Mouse (Mus musculus): ENCODE data around the gene Bcas1. TPM values are rescaled to one million over a fixed set of nuclear protein-coding genes. Genes with fewer than 3 reads are reported as not detected.

Gene Bcas1
- polyA plus RNA-seq, 1 experiment from 2014 or later, result 1.5 TPM

- no peak for ATAC-seq (ENCODE audit: insufficient number of reproducible peaks, insufficient read depth, low FRiP score, low read depth)
- H3K9ac ChIP-seq (replicated peaks; ENCODE audit: low read depth, low read length), result no peak overlapping the region
- H3K4me2 ChIP-seq (replicated peaks; ENCODE audit: low read depth, low read length), result peak overlapping the region; percentile 33
Observed at GRCm38 (mm10) chr2:170410677-170411489, 16.8 kb downstream of the Bcas1 start.

GRCm38 (mm10) chr2:170406438-170406837 lies 21.2 kb downstream of the Bcas1 start:
- 78% methylated on average over 14 of the region's 14 CpGs for WGBS
- peaks cover 8% of the 10 kb centered on the region; the same call in 1 of the 2 replicates for H3K4me1 ChIP-seq (ENCODE audit: control insufficient read depth, insufficient read depth, low read length)
- no peaks in the 10 kb centered on the region for H3K9me3 ChIP-seq (ENCODE audit: control insufficient read depth, low read depth, low read length)
- no peak overlapping the region for H3K9ac ChIP-seq (replicated peaks; ENCODE audit: low read depth, low read length)
- ATAC-seq (ENCODE audit: insufficient number of reproducible peaks, insufficient read depth, low FRiP score, low read depth), result no peak
- H3K4me2 ChIP-seq (replicated peaks; ENCODE audit: low read depth, low read length), result no peak overlapping the region
- no peaks in the 10 kb centered on the region for H3K27me3 ChIP-seq (ENCODE audit: control insufficient read depth, insufficient read depth, low read length)
- H3K4me3 ChIP-seq (ENCODE audit: low read depth, low read length), result no peak overlapping the region
- no peaks in the 10 kb centered on the region for H3K36me3 ChIP-seq (ENCODE audit: control insufficient read depth, insufficient read depth, low read length)
- no peak overlapping the region for H3K27ac ChIP-seq (ENCODE audit: low read length)

More at GRCm38 (mm10) chr2:170410677-170411489, 16.8 kb downstream of the Bcas1 start:
- Histone ChIP-seq H3K36me3 (ENCODE audit: control insufficient read depth, insufficient read depth, low read length) (no peaks in the 10 kb centered on the region), H3K4me3 (ENCODE audit: low read depth, low read length) (0 out of 2 replicates have a peak overlapping the region, but pooled peaks have one; percentile 9), H3K27ac (ENCODE audit: low read length) (no peak overlapping the region), H3K9me3 (ENCODE audit: control insufficient read depth, low read depth, low read length) (no peaks in the 10 kb centered on the region), H3K27me3 (ENCODE audit: control insufficient read depth, insufficient read depth, low read length) (0 out of 2 replicates have a peak, but pooled peaks cover 7% of the 10 kb centered on the region), H3K4me1 (ENCODE audit: control insufficient read depth, insufficient read depth, low read length) (no peaks in the 10 kb centered on the region; the same call in 1 of the 2 replicates)
- 20% methylated on average over 23 of the region's 23 CpGs for WGBS

- no peak overlapping the region for H3K9ac ChIP-seq (replicated peaks; ENCODE audit: low read depth, low read length)
- no peaks in the 10 kb centered on the region for H3K27me3 ChIP-seq (ENCODE audit: control insufficient read depth, insufficient read depth, low read length)
- no peak overlapping the region for H3K27ac ChIP-seq (ENCODE audit: low read length)
- WGBS, result 12% methylated on average over 18 of the region's 18 CpGs
- ATAC-seq (ENCODE audit: insufficient number of reproducible peaks, insufficient read depth, low FRiP score, low read depth), result no peak
- H3K4me2 ChIP-seq (replicated peaks; ENCODE audit: low read depth, low read length), result peak overlapping the region; percentile 18; the same call in 1 of the 2 replicates
- peaks cover 8% of the 10 kb centered on the region; the same call in 1 of the 2 replicates for H3K4me1 ChIP-seq (ENCODE audit: control insufficient read depth, insufficient read depth, low read length)
- H3K36me3 ChIP-seq (ENCODE audit: control insufficient read depth, insufficient read depth, low read length), result no peaks in the 10 kb centered on the region
- H3K4me3 ChIP-seq (ENCODE audit: low read depth, low read length), result no peak overlapping the region
- no peaks in the 10 kb centered on the region for H3K9me3 ChIP-seq (ENCODE audit: control insufficient read depth, low read depth, low read length)
Observed at GRCm38 (mm10) chr2:170404781-170405573, 22.7 kb downstream of the Bcas1 start.

- H3K4me1 ChIP-seq (ENCODE audit: control insufficient read depth, insufficient read depth, low read length), result peaks cover 8% of the 10 kb centered on the region; the same call in 1 of the 2 replicates
- no peak overlapping the region for H3K4me3 ChIP-seq (ENCODE audit: low read depth, low read length)
- no peaks in the 10 kb centered on the region for H3K9me3 ChIP-seq (ENCODE audit: control insufficient read depth, low read depth, low read length)
- no peak overlapping the region for H3K9ac ChIP-seq (replicated peaks; ENCODE audit: low read depth, low read length)
- H3K27me3 ChIP-seq (ENCODE audit: control insufficient read depth, insufficient read depth, low read length), result no peaks in the 10 kb centered on the region
- H3K36me3 ChIP-seq (ENCODE audit: control insufficient read depth, insufficient read depth, low read length), result no peaks in the 10 kb centered on the region
- H3K4me2 ChIP-seq (replicated peaks; ENCODE audit: low read depth, low read length), result no peak overlapping the region
- ATAC-seq (ENCODE audit: insufficient number of reproducible peaks, insufficient read depth, low FRiP score, low read depth), result no peak
- no peak overlapping the region for H3K27ac ChIP-seq (ENCODE audit: low read length)
- WGBS, result 19% methylated on average over 10 of the region's 10 CpGs
Observed at GRCm38 (mm10) chr2:170403666-170404385, 23.8 kb downstream of the Bcas1 start.

GRCm38 (mm10) chr2:170401211-170401799 lies 26.3 kb downstream of the Bcas1 start:
- no peaks in the 10 kb centered on the region for H3K9me3 ChIP-seq (ENCODE audit: control insufficient read depth, low read depth, low read length)
- no peak overlapping the region; the same call in 1 of the 2 replicates for H3K9ac ChIP-seq (replicated peaks; ENCODE audit: low read depth, low read length)
- no peak overlapping the region for H3K27ac ChIP-seq (ENCODE audit: low read length)
- H3K27me3 ChIP-seq (ENCODE audit: control insufficient read depth, insufficient read depth, low read length), result no peaks in the 10 kb centered on the region
- H3K36me3 ChIP-seq (ENCODE audit: control insufficient read depth, insufficient read depth, low read length), result no peaks in the 10 kb centered on the region
- WGBS, result 1% methylated on average over 17 of the region's 17 CpGs
- H3K4me1 ChIP-seq (ENCODE audit: control insufficient read depth, insufficient read depth, low read length), result peaks cover 8% of the 10 kb centered on the region; the same call in 1 of the 2 replicates
- peak overlapping the region; percentile 52 for H3K4me2 ChIP-seq (replicated peaks; ENCODE audit: low read depth, low read length)
- peak overlapping the region; percentile 19 for H3K4me3 ChIP-seq (ENCODE audit: low read depth, low read length)
- ATAC-seq (ENCODE audit: insufficient number of reproducible peaks, insufficient read depth, low FRiP score, low read depth), result no peak

GRCm38 (mm10) chr2:170400666-170401065 lies 27.0 kb downstream of the Bcas1 start:
- Histone ChIP-seq H3K4me2 (replicated peaks; ENCODE audit: low read depth, low read length) (peak overlapping the region; percentile 52), H3K27me3 (ENCODE audit: control insufficient read depth, insufficient read depth, low read length) (no peaks in the 10 kb centered on the region), H3K9ac (replicated peaks; ENCODE audit: low read depth, low read length) (no peak overlapping the region), H3K9me3 (ENCODE audit: control insufficient read depth, low read depth, low read length) (no peaks in the 10 kb centered on the region), H3K36me3 (ENCODE audit: control insufficient read depth, insufficient read depth, low read length) (no peaks in the 10 kb centered on the region), H3K4me1 (ENCODE audit: control insufficient read depth, insufficient read depth, low read length) (peaks cover 8% of the 10 kb centered on the region; the same call in 1 of the 2 replicates), H3K27ac (ENCODE audit: low read length) (no peak overlapping the region), H3K4me3 (ENCODE audit: low read depth, low read length) (peak overlapping the region; percentile 19; the same call in 1 of the 2 replicates)
- no peak for ATAC-seq (ENCODE audit: insufficient number of reproducible peaks, insufficient read depth, low FRiP score, low read depth)
- 3% methylated on average over 10 of the region's 10 CpGs for WGBS

GRCm38 (mm10) chr2:170391994-170392393 lies 35.7 kb downstream of the Bcas1 start:
- H3K27ac ChIP-seq (ENCODE audit: low read length), result no peak overlapping the region
- H3K27me3 ChIP-seq (ENCODE audit: control insufficient read depth, insufficient read depth, low read length), result no peaks in the 10 kb centered on the region
- H3K4me1 ChIP-seq (ENCODE audit: control insufficient read depth, insufficient read depth, low read length), result no peaks in the 10 kb centered on the region
- ATAC-seq (ENCODE audit: insufficient number of reproducible peaks, insufficient read depth, low FRiP score, low read depth), result no peak
- no peaks in the 10 kb centered on the region for H3K9me3 ChIP-seq (ENCODE audit: control insufficient read depth, low read depth, low read length)
- no peaks in the 10 kb centered on the region for H3K36me3 ChIP-seq (ENCODE audit: control insufficient read depth, insufficient read depth, low read length)
- WGBS, result 77% methylated on average over 1 of the region's 1 CpGs
- no peak overlapping the region for H3K4me2 ChIP-seq (replicated peaks; ENCODE audit: low read depth, low read length)
- H3K9ac ChIP-seq (replicated peaks; ENCODE audit: low read depth, low read length), result no peak overlapping the region
- H3K4me3 ChIP-seq (ENCODE audit: low read depth, low read length), result no peak overlapping the region

Data from stomach, embryonic 14.5 days (tissue).